Mouse (Mus musculus) lung, adult 2 months (tissue): ENCODE data around the gene Scgb2b3. TPM values are rescaled to one million over a fixed set of nuclear protein-coding genes. Genes with fewer than 3 reads are reported as not detected.

Experiments used
- DNase-seq: peaks from one replicate; pipeline ENCODE4 v3.0.0; 2022
- H3K4me1 ChIP-seq: fragments of 200-500 bp; 2 replicates; pipeline ENCODE4 v1.6.1; 2011; ENCODE audit warnings: low read length; ENCODE audit not compliant: control insufficient read depth, insufficient read depth
- H3K4me3 ChIP-seq: fragments of 200-500 bp; replicated peaks from 2 replicates; pipeline ENCODE3; 2011; ENCODE audit warnings: low read depth, mild to moderate bottlenecking, control low read depth, low read length; ENCODE audit errors: extremely low read depth
- CTCF ChIP-seq: fragments of 200-500 bp; IDR thresholded peaks from 2 replicates; pipeline ENCODE4 v1.5.1; 2011; ENCODE audit warnings: mild to moderate bottlenecking, low read length, control low read depth; ENCODE audit not compliant: insufficient read depth
- POLR2A ChIP-seq: fragments of 200-500 bp; IDR thresholded peaks from 2 replicates; pipeline ENCODE4 v1.6.1; 2011; ENCODE audit warnings: low read depth, mild to moderate bottlenecking, control low read depth, low read length, borderline replicate concordance; ENCODE audit errors: extremely low read depth
- WGBS: fragments of 180-500 bp; shearing (Covaris S2); methylation state at CpG from one replicate; pipeline ENCODE4 v1.1.7; 2018; 5-methylcytosine and 5-hydroxymethylcytosine counted together
- polyA plus RNA-seq: library from polyadenylated mRNA; depleted of rRNA; stranded (reverse); fragments of >200 nt; gene quantifications from 2 replicates; pipeline ENCODE4 v1.2.3, GENCODE M21; 2012; rRNA removed

Gene Scgb2b3
- not detected in 2 replicates for polyA plus RNA-seq

GRCm38 (mm10) chr7:31362022-31362560, at the start of gene Scgb2b3:
Gene Scgb2b3, minus strand, starts transcription at chr7:31362072.
- Histone ChIP-seq H3K4me3 (no peak within 1 kb of the TSS), H3K4me1 (no peaks in the 10 kb centered on the region)
- DNase-seq, result no peak
- WGBS, result 61% methylated on average over 4 of the region's 4 CpGs
- TF ChIP-seq POLR2A (no peak), CTCF (no peak)

GRCm38 (mm10) chr7:31375292-31375691, 13.4 kb upstream of the Scgb2b3 start, which contains the start of gene Scgb1b3:
Gene Scgb1b3, plus strand, starts transcription at chr7:31375592.
- TF ChIP-seq POLR2A (no peak), CTCF (no peak)
- H3K4me1 ChIP-seq, result no peaks in the 10 kb centered on the region
- no peak for DNase-seq
- 64% methylated on average over 3 of the region's 3 CpGs for WGBS
- H3K4me3 ChIP-seq, result no peak within 1 kb of the TSS

Other genes starting within 250 kb of the Scgb2b3 start
- 30.1 and 34.5 TPM in 2 replicates for gene Hpn, start 246.8 kb downstream of the Scgb2b3 start, polyA plus RNA-seq
- gene Scn1b, start 235.1 kb downstream of the Scgb2b3 start, polyA plus RNA-seq, result 26.6 and 43.9 TPM in 2 replicates
- 103 and 113 TPM in 2 replicates for gene Gramd1a, start 206.2 kb downstream of the Scgb2b3 start, polyA plus RNA-seq
- gene Scgb2b2, start 71.6 kb downstream of the Scgb2b3 start, polyA plus RNA-seq, result not detected in 2 replicates
- gene Scgb1b2, start 70.3 kb downstream of the Scgb2b3 start, polyA plus RNA-seq, result not detected in 2 replicates
- gene Scgb1b3, start 13.5 kb upstream of the Scgb2b3 start, polyA plus RNA-seq, result not detected in 2 replicates